Mouse (Mus musculus): ENCODE measurements around the gene Dab1. TPM values are rescaled to one million over a fixed set of nuclear protein-coding genes. Genes with fewer than 3 reads are reported as not detected.

The Dab1 gene
- polyA plus RNA-seq, 1 experiment from 2014 or later: 69.6 TPM

- Histone ChIP-seq H3K4me1 (replicated peaks) (peaks cover 12% of the 10 kb centered on the region; the same call in 1 of the 2 replicates), H3K27me3 (no peaks in the 10 kb centered on the region), H3K27ac (no peak overlapping the region), H3K4me2 (no peak overlapping the region), H3K9me3 (no peaks in the 10 kb centered on the region), H3K9ac (no peak overlapping the region), H3K4me3 (no peak overlapping the region), H3K36me3 (no peaks in the 10 kb centered on the region)
- 53% methylated on average over 7 of the region's 7 CpGs for WGBS
- ATAC-seq (ENCODE audit: low FRiP score): no peak
These were observed 765.5 kb downstream of the Dab1 start for GRCm38 (mm10) chr4:104384704-104385103.

- H3K27ac ChIP-seq: no peak overlapping the region
- H3K4me3 ChIP-seq: no peak overlapping the region
- H3K36me3 ChIP-seq: no peaks in the 10 kb centered on the region
- peaks cover 12% of the 10 kb centered on the region; the same call in 1 of the 2 replicates for H3K4me1 ChIP-seq (replicated peaks)
- H3K9me3 ChIP-seq: no peaks in the 10 kb centered on the region
- no peak for ATAC-seq (ENCODE audit: low FRiP score)
- no peak overlapping the region for H3K9ac ChIP-seq
- no peaks in the 10 kb centered on the region for H3K27me3 ChIP-seq
- 38% methylated on average over 5 of the region's 5 CpGs for WGBS
- no peak overlapping the region for H3K4me2 ChIP-seq
These were observed 766.1 kb downstream of the Dab1 start for GRCm38 (mm10) chr4:104385272-104385671.

GRCm38 (mm10) chr4:104395515-104395914 lies 776.4 kb downstream of the Dab1 start:
- WGBS: 84% methylated on average over 3 of the region's 3 CpGs

GRCm38 (mm10) chr4:104396095-104396494 lies 776.9 kb downstream of the Dab1 start:
- Histone ChIP-seq H3K36me3 (no peaks in the 10 kb centered on the region), H3K9me3 (no peaks in the 10 kb centered on the region), H3K4me1 (replicated peaks) (peaks cover 10% of the 10 kb centered on the region), H3K27ac (no peak overlapping the region), H3K9ac (no peak overlapping the region), H3K4me2 (no peak overlapping the region), H3K4me3 (no peak overlapping the region), H3K27me3 (no peaks in the 10 kb centered on the region)
- ATAC-seq (ENCODE audit: low FRiP score): no peak
- WGBS: 82% methylated on average over 5 of the region's 5 CpGs

More at GRCm38 (mm10) chr4:104395515-104395914, 776.4 kb downstream of the Dab1 start:
- Histone ChIP-seq H3K4me2 (no peak overlapping the region), H3K27ac (no peak overlapping the region), H3K36me3 (no peaks in the 10 kb centered on the region), H3K9ac (no peak overlapping the region), H3K9me3 (no peaks in the 10 kb centered on the region), H3K4me3 (no peak overlapping the region), H3K27me3 (no peaks in the 10 kb centered on the region), H3K4me1 (replicated peaks) (peaks cover 10% of the 10 kb centered on the region)
- no peak for ATAC-seq (ENCODE audit: low FRiP score)

- peak overlapping the region; percentile 32 for H3K27ac ChIP-seq
- ATAC-seq (ENCODE audit: low FRiP score): no peak
- H3K4me1 ChIP-seq (replicated peaks): peaks cover 10% of the 10 kb centered on the region
- no peaks in the 10 kb centered on the region for H3K36me3 ChIP-seq
- H3K4me2 ChIP-seq: peak overlapping the region; percentile 24
- no peaks in the 10 kb centered on the region for H3K9me3 ChIP-seq
- no peaks in the 10 kb centered on the region for H3K27me3 ChIP-seq
- no peak overlapping the region for H3K4me3 ChIP-seq
- H3K9ac ChIP-seq: 0 out of 2 replicates have a peak overlapping the region, but pooled peaks have one; percentile 20
- WGBS: 25% methylated on average over 9 of the region's 9 CpGs
These were observed 780.1 kb downstream of the Dab1 start for GRCm38 (mm10) chr4:104399106-104399730.

GRCm38 (mm10) chr4:104404099-104404498 lies 784.9 kb downstream of the Dab1 start:
- 91% methylated on average over 5 of the region's 5 CpGs for WGBS
- Histone ChIP-seq H3K4me3 (no peak overlapping the region), H3K9me3 (no peaks in the 10 kb centered on the region)

GRCm38 (mm10) chr4:104410922-104411321 lies 791.8 kb downstream of the Dab1 start:
- no peak overlapping the region for H3K27ac ChIP-seq
- H3K4me2 ChIP-seq: no peak overlapping the region
- H3K4me3 ChIP-seq: no peak overlapping the region
- no peak for ATAC-seq (ENCODE audit: low FRiP score)
- no peaks in the 10 kb centered on the region for H3K27me3 ChIP-seq
- H3K9ac ChIP-seq: no peak overlapping the region
- no peaks in the 10 kb centered on the region for H3K36me3 ChIP-seq
- peaks cover 8% of the 10 kb centered on the region; the same call in 1 of the 2 replicates for H3K4me1 ChIP-seq (replicated peaks)
- WGBS: 92% methylated on average over 6 of the region's 6 CpGs
- H3K9me3 ChIP-seq: no peaks in the 10 kb centered on the region

More at GRCm38 (mm10) chr4:104404099-104404498, 784.9 kb downstream of the Dab1 start:
- ATAC-seq (ENCODE audit: low FRiP score): no peak
- no peaks in the 10 kb centered on the region for H3K36me3 ChIP-seq
- no peaks in the 10 kb centered on the region for H3K27me3 ChIP-seq
- H3K27ac ChIP-seq: no peak overlapping the region
- no peak overlapping the region for H3K4me2 ChIP-seq
- no peak overlapping the region for H3K9ac ChIP-seq
- H3K4me1 ChIP-seq (replicated peaks): peaks cover 6% of the 10 kb centered on the region

- no peak overlapping the region for H3K9ac ChIP-seq
These were observed 796.3 kb downstream of the Dab1 start for GRCm38 (mm10) chr4:104415482-104415881.

GRCm38 (mm10) chr4:104418354-104418753 lies 799.2 kb downstream of the Dab1 start:
- 94% methylated on average over 2 of the region's 2 CpGs for WGBS

More at GRCm38 (mm10) chr4:104415482-104415881, 796.3 kb downstream of the Dab1 start:
- Histone ChIP-seq H3K9me3 (no peaks in the 10 kb centered on the region), H3K4me3 (no peak overlapping the region), H3K4me1 (replicated peaks) (peaks cover 11% of the 10 kb centered on the region; the same call in 1 of the 2 replicates), H3K27me3 (no peaks in the 10 kb centered on the region), H3K4me2 (no peak overlapping the region), H3K36me3 (no peaks in the 10 kb centered on the region), H3K27ac (no peak overlapping the region)
- 41% methylated on average over 2 of the region's 2 CpGs for WGBS
- no peak for ATAC-seq (ENCODE audit: low FRiP score)

GRCm38 (mm10) chr4:104420983-104421680 lies 802.0 kb downstream of the Dab1 start:
- Histone ChIP-seq H3K4me1 (replicated peaks) (0 out of 2 replicates have a peak, but pooled peaks cover 3% of the 10 kb centered on the region), H3K4me2 (no peak overlapping the region), H3K9ac (no peak overlapping the region), H3K4me3 (no peak overlapping the region), H3K27ac (no peak overlapping the region), H3K9me3 (no peaks in the 10 kb centered on the region), H3K27me3 (no peaks in the 10 kb centered on the region), H3K36me3 (no peaks in the 10 kb centered on the region)
- 96% methylated on average over 12 of the region's 12 CpGs for WGBS
- ATAC-seq (ENCODE audit: low FRiP score): no peak

More at GRCm38 (mm10) chr4:104418354-104418753, 799.2 kb downstream of the Dab1 start:
- peaks cover 11% of the 10 kb centered on the region; the same call in 1 of the 2 replicates for H3K4me1 ChIP-seq (replicated peaks)
- H3K9me3 ChIP-seq: no peaks in the 10 kb centered on the region
- ATAC-seq (ENCODE audit: low FRiP score): no peak
- H3K27ac ChIP-seq: no peak overlapping the region
- H3K4me2 ChIP-seq: no peak overlapping the region
- no peak overlapping the region for H3K4me3 ChIP-seq
- H3K36me3 ChIP-seq: no peaks in the 10 kb centered on the region
- H3K27me3 ChIP-seq: no peaks in the 10 kb centered on the region
- H3K9ac ChIP-seq: no peak overlapping the region

GRCm38 (mm10) chr4:104429127-104429526 lies 810.0 kb downstream of the Dab1 start:
- Histone ChIP-seq H3K4me2 (no peak overlapping the region), H3K27ac (no peak overlapping the region), H3K4me1 (replicated peaks) (peaks cover 28% of the 10 kb centered on the region), H3K9ac (no peak overlapping the region), H3K27me3 (no peaks in the 10 kb centered on the region), H3K36me3 (no peaks in the 10 kb centered on the region), H3K4me3 (no peak overlapping the region), H3K9me3 (no peaks in the 10 kb centered on the region)
- WGBS: 88% methylated on average over 7 of the region's 7 CpGs
- ATAC-seq (ENCODE audit: low FRiP score): no peak

- WGBS: 60% methylated on average over 7 of the region's 7 CpGs
- no peaks in the 10 kb centered on the region for H3K9me3 ChIP-seq
- H3K4me2 ChIP-seq: no peak overlapping the region
- H3K27me3 ChIP-seq: no peaks in the 10 kb centered on the region
- no peak overlapping the region for H3K9ac ChIP-seq
- peaks cover 27% of the 10 kb centered on the region for H3K4me1 ChIP-seq (replicated peaks)
- H3K27ac ChIP-seq: 0 out of 2 replicates have a peak overlapping the region, but pooled peaks have one; percentile 3
- H3K36me3 ChIP-seq: no peaks in the 10 kb centered on the region
- no peak overlapping the region for H3K4me3 ChIP-seq
- ATAC-seq (ENCODE audit: low FRiP score): no peak
These were observed 812.2 kb downstream of the Dab1 start for GRCm38 (mm10) chr4:104431231-104431855.
